Mouse (Mus musculus): ENCODE data around the gene Top1. TPM values are rescaled to one million over a fixed set of nuclear protein-coding genes. Genes with fewer than 3 reads are reported as not detected.
"Not testable (repeated sequence)": the region's sequence is repeated elsewhere in the genome, so short reads cannot be mapped to it uniquely, and the experiment has no call there.

The Top1 gene
- total RNA-seq, 2 experiments from 2014 or later, result 79.6 to 97.2 TPM

DNA sequence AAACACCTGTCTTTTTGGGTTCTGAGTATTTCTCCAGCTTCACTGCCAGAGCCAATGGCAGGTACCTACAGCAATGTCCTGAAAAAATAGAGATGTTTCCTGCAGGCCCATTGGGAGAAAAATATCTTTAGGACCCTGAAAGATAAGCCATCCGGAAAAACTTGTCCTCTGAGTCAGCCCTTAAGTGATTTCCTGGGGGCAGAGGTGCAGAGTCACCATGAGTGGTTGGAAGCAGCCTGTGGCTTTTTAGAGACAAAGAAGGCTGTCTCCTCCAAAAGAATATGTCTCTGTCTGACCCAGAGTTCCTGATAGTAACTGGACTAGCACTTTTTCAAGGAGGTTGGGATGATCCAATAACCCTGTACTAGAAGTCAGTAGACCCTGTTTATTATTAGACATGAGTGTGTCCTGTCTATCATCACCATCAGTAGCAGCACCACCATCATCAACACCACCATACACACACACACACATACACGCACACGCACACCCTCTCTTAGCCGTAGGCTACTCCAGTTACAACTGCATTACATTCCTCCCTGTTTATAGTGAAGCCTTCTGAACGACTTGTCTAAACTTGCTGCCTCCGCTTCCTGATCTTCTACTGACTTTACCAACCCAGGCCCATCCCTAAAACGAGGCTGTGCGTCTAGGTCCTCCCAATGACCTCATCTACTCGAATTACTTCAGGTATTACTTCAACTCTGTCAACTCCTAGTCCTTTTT is 14.7 kb upstream of the Top1 start:
- no peak for DNase-seq

DNA sequence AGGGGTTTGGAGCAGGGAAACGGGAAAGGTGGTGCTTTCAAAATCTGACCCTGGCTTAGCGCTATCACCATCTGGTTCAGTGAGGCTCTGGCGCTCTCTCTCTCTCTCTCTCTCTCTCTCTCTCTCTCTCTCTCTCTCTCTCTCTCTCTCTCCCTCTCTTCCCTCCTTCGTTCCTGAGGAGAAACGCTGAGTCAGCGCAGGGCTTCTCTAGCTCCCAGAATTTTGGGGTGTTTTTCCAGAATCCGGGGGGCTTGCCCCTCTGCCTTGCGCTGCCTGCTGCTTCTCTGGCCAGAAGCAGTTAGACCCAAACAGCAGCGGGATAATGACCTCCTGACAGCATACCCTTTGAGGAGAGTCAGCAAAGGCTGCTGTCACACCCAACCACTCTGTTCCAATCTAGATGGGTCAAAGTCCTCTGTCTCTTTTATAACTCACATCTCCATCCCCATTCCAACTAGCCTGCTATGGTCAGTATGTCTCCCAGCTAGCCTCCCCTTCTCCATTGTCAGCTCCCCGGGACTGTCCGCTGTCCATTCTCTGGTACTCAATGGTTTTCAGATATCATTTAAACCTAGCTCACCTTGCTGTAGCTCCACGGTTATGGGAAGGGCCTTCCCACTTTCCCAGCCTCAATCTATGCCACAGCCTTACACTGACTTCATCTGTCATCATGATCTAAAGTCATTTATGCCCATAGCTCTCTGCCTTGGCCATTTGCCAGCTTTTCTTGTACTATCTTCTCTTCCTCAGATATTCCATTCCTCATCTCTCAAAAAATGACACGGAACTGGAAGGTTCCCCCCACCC is 5.6 kb upstream of the Top1 start:
- no peak for DNase-seq

DNA sequence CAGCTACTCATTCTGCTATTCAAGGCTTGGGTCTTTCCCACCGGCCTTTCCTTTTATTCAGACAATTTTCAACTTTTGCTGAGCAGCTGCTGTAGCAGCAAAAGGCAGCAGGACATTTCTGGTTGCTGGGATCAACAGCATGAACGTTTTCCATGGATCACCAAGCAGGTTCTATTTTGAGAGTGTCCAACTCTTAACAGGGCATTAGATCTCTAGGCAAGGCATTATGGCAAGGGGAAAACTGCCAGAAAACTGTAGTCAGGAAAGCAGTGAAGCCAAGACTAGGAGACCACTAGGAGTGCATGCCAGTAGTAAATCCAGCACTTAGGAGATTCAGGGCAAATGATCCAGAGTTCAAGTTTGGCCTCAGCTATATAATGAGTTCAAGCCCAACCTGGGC is 4.5 kb upstream of the Top1 start:
- no peak for DNase-seq

DNA sequence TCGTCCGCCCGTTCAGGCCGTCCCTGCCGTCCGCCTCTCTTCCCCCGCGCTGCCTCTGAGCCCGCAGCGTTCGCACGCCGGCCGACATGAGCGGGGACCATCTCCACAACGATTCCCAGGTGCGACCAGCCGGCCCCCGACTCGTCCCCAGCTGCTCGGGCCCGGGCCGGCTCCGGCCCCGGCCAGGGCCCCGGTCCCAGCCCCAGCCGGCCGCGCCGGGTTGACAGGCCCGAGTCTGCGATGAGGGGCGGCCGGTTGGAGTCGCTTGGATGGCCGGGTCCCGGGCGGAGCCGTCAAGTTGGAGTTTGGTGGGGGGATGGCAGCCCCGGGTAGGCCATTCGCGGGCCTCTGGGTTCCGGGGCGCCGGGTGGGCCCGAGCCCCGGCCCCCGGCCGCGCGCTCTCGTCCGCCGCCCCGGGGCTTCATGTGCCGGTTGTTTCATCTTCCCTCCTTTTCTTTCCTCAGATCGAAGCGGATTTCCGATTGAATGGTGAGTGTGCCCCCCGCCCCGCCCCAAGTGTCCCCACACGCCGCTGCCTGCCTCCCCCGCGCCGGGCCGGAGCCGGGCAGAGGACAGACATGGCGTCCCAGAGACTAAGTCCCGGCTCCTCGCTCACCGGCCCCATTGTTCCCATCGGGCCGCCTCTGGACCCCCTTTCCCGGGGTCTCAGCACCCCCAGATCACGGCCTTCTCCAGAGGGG is 606 bp downstream of the Top1 start:
- DNase-seq, result peak; percentile 61 to 76

DNA sequence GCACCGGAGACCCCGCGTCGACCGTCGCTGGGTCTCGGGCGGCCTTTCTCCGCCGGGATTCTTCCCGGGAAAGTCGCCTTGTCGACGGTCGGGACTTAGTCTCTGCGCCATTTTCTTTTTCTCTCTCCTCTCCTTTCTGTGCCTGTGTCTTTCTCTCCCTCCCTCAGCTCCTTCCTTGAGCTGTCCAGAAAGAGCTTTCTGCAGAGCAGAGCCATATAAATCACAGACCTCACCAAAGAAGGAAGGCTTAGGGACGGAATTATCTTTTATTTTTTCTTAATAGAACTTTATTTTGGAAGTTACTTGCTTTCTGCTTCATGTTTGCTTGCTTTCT is 1.1 kb downstream of the Top1 start:
- DNase-seq, result peak in 1 of 2 experiments; percentile 39

DNA sequence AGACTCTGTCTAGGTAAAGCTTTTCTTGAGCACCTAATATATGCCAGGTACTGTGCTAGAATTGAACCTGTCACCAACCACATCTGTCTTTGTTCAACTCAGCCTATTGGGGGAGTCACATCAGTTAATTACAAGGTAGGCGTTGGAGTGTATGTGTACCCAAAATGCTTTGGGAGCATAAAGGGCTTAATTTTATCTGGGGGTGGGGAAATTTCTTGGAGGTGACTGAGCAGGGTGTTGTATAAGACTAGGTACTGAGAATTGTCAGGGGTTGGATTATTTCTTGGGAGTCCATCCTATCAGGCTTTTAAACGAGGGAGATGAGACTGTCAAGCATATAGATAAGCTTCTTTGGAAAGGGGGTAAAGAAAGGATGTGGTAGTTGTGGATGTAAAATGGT is 2.4 kb downstream of the Top1 start:
- DNase-seq, result no peak

DNA sequence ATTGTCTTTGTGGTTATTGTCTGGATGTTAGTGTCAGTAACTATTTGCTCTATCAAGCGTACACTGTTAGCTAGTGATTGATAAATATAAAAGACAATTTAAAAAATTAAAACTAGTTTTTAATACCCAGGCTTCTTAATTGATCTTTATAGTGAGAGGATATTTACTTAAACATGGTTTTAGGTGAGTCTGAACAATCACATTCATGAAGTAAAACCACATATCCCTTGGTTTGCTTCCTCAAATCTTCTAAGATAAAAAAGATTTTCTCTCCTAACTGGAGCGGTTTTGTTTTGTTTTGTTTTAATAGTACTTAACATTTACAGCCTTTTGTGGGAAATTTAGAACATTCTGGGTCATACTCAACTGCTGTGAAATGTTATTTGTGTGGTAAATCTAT is 3.4 kb downstream of the Top1 start:
- no peak for DNase-seq

DNA sequence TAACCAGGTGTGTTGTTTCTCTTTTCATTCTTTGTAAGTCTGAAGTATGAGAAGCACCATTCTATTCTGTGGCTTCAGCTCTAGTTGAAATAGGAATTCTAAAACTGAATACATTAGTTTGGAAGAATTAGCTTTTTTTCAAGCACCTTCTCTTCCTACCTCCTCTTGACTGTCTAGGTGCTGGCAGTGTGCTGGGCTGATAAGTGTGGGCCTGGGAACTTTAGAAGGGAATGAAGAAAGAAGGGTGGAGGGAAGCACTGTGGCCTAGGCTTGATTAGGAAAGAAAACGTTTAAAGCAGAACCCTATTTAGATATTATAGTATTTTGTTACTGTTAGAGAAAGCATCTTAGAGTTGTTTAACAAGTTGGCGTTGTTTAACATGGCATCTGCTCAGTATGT is 5.5 kb downstream of the Top1 start:
- DNase-seq, result no peak

DNA sequence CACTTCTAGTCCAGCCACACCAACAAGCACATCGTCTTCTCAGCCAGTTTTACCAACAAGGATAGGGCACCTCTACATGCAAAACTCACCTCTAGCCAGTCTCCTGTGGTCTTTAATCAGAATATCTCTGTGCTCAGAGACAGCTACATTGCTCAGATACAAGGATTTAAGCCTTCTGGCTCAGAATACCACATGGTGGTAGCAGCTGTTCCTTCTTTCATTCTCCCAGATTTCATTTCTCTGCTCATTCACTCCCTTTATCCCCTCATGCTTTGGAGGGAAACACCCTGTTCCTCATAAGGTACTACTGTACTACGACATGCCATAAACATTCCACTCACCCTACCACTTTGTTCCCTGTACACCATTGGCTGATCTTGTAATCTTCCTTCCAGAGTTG is 7.5 kb downstream of the Top1 start:
- DNase-seq, result no peak

GRCm38 (mm10) chr2:160655561-160655960 is 9.9 kb downstream of the Top1 start:
- DNase-seq, result no peak

DNA sequence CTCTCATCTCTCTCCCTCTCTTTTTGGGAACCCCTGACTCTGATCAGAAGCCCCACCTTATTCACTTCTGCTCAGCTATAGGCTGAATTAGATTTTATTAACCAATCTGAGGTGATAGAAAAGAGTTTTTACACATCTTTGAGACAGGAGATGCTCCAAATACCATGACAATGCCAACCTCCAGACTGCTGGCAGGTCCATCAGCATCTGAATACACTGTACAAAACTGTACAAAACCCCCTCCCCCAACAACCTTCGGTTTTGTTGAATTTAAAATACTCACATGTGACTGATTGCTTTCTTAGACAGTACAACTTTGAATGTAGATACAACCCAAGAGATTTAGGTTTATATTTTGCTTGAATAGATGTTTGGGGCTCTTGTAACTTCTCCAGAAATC is 10.5 kb downstream of the Top1 start:
- DNase-seq, result no peak

- no peak for DNase-seq
These were observed 12.2 kb downstream of the Top1 start for GRCm38 (mm10) chr2:160657801-160658442.

- DNase-seq, result no peak
These were observed 13.1 kb downstream of the Top1 start for GRCm38 (mm10) chr2:160658811-160659210.

- DNase-seq, result no peak
These were observed 18.7 kb downstream of the Top1 start for GRCm38 (mm10) chr2:160664421-160664820.

DNA sequence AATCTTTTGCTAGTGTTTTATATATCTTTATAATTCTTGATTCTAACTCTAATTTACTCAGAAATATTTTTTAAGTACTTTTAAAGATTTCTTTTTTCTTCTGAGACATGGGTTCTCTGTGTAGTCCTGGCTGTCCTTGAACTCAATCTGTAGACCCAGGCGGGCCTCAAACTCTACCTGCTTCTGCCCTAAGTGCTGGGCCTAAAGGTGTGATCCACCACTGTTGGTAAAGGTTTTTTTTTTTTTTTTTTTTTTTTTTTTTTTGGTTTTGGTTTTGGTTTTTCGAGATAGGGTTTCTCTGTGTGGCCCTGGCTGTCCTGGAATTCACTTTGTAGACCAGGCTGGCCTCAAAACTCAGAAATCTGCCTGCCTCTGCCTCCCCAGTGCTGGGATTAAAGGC is 19.3 kb downstream of the Top1 start:
- not testable (repeated sequence) for DNase-seq

DNA sequence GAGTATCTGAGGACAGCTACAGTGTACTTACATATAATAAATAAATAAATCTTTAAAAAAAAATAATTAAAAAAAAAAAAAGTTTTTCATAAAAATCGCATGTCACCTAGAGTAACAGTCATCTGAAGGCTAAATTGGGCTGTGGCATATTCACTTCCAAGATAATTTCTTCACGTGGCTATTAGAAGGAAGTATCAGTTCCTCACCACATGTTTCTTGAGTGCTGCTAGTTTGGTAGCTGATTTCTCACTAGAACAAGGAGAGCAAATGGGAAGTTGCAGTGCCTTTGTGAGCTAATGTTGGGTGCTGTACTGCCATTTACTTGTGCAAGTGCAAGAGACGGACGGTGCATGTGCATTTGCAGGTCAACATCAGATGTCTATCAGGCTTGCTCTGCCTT is 21.6 kb downstream of the Top1 start:
- DNase-seq, result no peak

DNA sequence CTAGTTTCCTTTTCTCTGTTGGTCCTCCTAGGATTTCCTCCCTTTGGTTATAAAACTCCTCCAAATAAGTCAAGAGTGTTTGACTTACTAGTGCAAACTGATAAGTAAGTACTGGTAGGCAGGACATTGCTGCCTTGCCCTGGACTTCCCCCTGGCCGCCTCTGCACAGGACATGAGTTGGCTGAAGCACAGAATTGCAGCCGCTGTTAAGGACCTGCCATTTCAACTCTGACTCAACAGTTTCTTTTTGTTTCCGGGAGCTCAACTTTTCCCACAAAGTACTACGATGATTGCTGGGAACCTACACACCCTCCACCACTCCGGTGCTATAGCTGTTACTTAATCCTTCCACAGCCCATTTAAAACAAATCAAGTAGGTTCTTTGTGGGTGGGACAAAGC is 54.6 kb downstream of the Top1 start:
- DNase-seq, result peak; percentile 68

- DNase-seq, result no peak
These were observed 55.9 kb downstream of the Top1 start for GRCm38 (mm10) chr2:160701603-160702002.

DNA sequence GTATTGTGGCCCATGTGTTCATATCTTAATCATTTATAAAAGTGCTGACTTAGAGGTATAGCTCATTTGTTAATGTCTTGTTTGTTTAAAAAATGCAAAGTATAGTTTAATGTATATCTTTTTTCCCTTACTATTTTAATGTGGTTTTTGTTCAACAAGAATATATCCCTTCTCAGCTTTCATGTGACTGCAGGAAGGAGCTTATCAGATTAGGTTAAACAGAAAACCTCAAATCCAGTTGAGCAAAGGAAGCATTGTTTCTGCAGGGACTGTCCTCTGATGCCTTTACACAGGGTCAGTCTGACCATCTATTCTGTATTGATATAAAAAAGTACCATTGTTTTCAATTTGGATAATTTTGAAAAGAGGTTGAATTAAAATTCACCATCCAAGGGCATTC is 57.1 kb downstream of the Top1 start:
- DNase-seq, result no peak

DNA sequence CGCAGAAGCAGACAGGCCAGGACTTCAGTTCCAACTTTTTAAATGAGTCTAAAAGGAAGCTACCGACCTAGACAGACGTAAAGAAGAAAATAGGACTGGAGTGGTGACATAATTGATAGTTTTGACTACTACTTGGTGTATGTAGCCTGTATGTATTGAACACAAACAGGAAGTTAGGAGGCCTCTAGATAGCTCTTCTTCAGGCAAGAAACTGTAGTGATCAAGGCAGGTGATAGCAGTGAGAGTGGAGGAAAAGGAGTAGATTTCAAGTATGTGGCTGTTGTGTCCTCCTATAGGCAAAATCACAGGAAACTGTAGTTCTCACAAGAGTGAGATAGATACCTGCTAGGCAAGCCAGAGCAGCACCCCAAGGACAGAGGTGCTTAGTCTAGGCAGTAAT is 62.0 kb downstream of the Top1 start:
- no peak for DNase-seq

DNA sequence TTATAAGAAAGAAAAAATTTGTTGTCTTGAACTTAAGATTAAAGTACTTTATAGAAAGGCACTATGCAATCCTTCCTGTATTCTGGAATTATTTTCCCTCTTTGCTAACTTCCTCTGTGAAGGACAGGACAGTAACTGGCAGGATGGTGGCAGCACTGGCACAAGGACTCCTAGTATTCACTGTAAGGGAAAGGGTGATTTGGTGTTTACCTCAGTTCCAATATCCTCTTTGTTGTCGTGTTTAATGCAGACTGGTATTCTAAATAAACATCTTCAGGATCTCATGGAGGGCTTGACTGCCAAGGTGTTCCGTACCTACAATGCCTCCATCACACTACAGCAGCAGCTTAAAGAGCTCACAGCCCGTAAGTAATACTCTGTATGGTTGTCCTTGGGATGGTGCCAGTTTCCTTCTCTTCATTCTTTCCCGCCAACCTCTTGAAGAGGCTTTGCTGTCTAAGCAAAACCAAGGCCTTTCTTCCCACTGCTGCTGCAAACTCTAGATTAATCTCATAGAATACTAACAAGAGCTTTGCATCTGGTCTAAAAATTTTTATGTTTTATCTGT is 69.9 kb downstream of the Top1 start:
- no peak for DNase-seq

- peak; percentile 49 to 65 for DNase-seq
These were observed 71.6 kb downstream of the Top1 start for GRCm38 (mm10) chr2:160717269-160717668.

All from adrenal gland, postnatal 36 days (tissue).